Mouse (Mus musculus) urinary bladder, postnatal 25 days (tissue): ENCODE data around the gene Mat1a.

Experiments used
- DNase-seq: peaks from one replicate; pipeline ENCODE4 v3.0.0; 2022; ENCODE audit warnings: low spot score

Mat1a gene

DNA sequence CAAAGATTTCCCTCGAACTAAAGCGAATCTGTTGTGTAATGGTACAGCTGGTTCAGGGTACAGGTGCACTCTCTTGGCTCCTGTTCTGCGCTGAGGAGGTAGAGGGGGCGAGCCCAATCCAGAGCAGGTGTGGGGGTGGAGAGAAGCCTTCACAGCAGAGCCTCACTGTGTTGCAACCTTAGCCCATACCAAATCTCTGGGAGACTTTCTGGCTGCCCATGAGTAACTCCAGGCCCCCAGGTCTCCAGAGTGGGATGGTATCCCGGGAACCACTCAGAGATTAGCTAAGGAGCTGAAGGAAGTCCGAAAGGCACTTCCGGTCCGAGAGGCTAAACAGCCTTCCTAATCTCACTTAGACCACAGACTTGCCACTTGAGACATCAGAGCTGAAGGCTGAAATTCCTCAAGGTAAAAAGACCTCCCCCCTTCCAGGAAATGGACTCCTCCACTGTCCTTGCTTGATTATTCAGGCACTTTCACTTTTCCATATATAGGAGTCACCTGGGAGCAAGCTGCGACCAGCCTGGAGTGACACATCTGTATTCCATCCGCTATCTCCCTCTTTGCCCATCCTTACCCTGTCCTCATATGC, at the start of gene Mat1a:
Gene Mat1a, plus strand, starts transcription at position 183 of the 592 bp plus-strand sequence.
- DNase-seq, result no peak

DNA sequence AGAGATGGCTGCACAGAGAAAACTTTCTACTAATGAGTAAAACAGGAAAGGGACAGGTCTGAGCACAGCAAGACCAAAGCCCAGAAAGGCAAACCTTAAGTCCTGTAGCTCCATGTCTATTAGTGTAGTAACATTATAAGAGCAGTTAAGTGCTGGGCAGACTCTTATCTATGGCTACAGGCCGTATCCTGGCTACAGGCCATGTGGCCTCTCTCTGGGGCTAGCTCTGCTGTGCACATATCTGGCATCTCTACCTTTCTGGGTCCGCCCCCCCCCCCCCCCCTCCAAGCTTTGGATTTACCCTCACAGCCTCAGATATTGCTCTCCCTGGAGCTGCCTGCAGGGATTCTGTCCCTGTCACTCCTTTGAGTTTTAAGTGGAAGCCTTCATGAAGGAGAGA, 39.7 kb upstream of the Mat1a start:
- DNase-seq, result no peak

DNA sequence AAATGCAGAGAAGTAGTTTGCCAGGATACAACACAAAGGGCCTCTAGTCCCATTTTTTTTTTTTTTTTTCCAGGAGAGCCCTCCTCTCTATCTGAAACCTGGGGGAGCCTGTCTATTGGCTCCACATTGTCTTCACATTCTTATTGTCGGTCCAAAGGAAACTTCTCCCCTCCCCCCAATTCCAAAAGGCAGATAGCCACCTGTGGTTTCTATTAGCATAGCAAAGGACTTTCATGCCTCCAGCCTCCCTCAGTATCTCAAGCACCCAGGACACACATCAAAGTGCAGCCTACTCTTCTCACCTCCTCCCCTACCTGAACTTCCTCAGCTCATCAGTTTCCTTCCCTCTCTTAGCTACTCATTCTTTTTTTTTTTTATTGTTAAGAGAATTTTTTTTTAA, 38.4 kb upstream of the Mat1a start:
- no peak for DNase-seq

DNA sequence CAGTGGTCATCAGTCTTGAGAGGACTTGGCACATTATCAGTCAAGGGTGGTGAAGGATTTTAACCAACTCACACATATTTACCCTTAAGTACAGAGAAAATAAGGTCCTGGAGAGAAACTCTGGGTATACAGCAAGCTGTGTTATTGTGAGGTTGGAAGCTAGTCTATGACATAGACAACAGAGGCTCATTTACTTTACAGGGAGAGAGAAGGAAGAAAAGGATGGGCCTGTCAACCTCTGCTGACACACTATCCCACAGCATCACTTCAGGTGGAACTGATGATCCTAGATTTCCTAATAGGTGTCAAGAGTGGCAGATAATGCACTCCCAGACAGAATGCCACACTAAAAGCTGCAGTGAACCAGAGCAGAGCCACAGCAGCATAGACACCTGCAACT, 35.7 kb upstream of the Mat1a start, which contains the start of gene Dydc2:
Gene Dydc2, minus strand, starts transcription at position 101 of the 400 bp plus-strand sequence.
- DNase-seq, result no peak

DNA sequence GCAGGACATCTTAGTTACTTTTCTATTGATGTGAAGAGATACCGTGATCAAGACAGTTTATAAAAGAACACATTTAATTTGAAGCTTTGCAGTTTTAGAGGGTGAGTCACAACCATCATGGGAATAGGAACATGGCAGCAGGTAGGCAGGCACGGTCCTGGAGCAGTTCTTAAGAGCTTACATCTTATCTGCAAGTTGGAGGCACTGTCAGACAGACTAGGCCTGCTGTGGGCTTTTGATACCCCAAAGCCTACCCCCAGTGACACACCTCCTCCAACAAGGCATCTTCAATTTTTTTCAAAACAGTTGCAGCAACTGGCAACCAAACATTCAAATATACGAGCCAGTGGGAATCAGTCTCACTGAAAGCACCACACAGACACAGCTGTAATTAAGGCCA, 34.5 kb upstream of the Mat1a start:
- no peak for DNase-seq

DNA sequence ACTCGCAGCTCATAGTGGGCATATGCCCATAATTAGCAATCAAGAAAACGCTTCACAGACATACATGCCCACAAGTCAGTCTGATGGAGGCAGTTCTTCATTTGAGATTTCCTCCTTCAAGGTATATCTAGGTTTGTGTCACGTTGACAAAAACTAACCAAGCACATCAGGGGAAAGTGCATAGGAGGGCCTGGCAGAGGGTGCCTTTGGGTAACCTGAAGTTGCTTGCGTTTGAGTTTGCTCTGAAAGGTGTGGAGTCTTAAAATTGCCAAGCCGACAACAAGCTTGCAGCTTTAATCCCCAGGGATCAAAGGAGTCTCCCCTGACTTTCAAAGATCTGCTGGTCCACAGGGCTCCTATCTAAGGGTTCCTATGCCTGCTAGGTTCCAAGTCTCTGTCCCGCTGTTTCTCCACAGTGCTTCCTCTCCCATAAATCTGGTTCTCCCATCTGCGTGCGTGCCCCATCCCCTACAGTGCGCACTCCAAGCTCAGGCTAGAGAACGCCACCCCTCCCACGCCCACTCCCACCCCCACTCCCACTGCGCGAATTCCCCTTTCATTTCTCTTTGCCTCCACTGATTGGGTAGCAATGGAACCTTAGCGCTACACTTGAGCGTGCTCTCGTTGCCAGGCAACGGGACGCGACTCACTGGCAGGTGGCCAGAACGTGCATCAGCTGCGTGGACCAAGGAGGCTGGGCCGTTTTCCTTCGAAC, 32.4 kb upstream of the Mat1a start, which contains the start of gene Dydc1:
Gene Dydc1, plus strand, starts transcription at position 683 of the 715 bp plus-strand sequence.
- peak; percentile 31 for DNase-seq

DNA sequence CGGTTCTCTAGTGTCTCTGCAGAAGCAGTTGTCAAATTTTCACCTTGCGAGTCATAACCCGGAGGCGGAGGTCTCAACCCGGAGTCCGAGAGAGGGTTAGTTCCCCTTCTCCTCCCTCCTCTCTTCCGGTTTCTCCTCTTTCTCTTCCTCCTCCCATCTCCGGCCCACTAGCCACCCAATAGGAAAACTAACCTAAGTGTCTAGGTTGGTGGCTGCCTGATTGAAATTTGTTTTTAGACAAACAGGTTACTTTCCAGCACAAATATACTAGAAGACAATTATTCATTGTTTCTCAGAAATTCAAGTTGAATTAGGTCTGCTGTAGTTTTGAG, 31.9 kb upstream of the Mat1a start:
- DNase-seq, result no peak

DNA sequence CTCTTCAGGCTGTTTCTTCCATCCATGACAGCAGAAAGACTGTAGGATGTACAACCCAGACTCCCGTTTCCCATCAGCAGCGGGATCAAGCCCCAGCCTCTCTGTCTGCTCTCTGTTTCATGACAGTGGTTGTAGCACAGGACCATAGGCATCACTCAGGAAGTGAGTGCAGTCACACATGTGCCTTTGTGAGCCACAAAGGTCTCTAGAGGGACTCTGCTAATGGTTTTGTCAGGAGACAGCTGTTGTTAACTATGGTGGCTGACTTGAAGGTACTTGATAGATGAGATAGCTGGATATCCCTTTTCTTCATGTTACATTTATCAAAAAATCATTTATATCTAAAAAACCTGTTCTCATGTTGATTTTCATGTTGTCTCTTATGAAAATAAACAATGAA, 22.4 kb upstream of the Mat1a start:
- DNase-seq, result no peak

DNA sequence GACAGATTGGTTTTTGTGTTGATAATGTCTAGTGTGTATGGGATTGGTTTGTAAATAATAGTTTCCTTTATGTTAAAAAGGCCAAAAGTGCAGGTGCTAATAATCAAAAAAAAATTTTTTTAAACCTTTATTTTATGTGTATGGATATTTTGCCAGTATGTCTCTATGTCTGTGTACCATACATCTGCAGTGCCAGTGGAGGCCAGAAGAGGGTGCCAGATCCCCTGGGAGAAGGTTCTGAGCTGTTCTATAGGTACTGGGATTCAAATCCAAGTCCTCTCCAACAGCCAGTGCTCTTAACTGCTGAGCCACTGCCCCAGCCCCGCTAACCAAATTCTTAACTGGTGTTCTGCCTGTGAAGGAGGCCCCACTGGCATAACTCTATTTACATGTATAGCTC, 17.3 kb upstream of the Mat1a start:
- DNase-seq, result no peak

DNA sequence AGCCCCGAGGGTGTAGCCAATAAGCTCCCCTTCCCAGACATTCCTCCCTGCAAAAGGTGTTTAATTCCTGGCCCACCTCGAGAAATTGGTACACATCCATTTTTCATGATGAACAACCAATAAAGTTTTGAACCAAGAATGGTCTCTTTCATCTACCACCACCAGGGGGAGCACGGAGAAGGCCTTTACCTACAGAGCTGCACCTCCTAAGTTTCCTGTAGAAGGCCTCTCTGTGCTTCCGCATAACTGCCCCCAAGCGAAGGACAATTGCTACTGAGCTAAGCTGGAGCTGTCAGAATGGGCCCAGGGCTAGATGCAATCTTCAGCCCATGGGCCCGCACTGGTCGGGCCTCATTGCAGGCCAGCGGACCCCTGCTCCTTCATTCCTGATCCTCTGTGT, 14.1 kb upstream of the Mat1a start:
- peak; percentile 11 for DNase-seq

DNA sequence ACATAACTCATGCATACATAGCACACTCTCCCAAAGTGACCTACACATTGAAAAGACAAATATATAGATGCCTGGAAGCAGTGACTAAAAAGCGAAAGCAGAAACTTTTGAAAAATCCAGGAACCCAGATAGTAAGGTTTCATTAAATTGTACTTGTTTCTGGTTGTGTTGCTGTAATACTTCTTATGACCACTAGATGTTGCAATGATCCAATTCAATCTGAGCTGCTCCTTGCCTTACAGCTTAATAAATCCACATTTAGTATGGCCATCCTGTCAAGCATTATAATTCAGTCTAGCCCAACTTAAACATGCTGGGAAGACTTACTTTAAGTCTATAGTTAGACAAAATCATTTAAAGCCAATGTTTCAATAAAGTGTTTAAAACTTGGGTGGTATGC, 10.7 kb upstream of the Mat1a start:
- DNase-seq, result no peak

DNA sequence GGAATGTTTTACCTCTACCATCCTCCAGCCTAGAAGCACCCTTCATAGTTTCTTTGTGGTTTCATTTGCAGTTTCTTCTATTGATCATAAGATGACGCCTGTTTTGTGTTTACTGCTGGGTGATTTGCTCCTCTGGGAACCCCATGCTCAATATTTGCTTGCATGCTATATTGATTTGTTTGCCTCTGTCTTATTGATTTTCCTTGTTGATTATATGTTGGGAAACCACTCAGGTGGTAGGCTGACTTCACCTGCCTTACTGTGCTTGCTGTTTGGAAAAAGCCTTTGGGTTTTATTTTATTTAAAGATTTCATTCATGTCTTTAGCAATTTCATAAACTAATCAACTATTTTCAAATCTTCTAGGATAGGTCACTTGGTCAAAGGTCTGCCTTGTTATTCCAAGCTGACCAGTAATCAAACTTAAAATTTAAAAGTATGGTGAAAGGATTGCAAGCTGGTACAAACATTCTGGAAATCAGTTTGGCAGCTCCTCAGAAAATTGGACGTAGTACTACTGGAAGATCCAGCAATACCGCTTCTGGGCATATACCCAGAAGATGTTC, 8.5 kb upstream of the Mat1a start:
- no peak for DNase-seq

DNA sequence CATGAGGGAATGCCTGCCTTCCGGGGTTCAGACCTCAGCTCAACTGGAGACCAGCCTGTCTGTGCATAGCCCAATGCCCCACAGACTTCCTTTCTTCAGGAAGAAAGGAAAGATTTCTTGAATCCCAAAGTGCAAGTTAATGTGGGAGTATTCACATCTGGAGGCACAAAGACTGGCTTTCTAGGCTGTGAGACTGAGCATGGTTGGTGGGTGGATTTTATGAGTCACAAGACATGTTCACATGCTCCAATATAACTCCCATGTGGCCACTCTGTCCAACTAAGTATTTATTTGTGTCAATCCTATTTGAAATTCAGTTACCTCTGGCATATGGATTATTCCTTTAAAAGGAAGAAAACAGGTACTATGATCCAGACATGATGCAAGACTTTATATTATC, 6.1 kb upstream of the Mat1a start:
- no peak for DNase-seq

DNA sequence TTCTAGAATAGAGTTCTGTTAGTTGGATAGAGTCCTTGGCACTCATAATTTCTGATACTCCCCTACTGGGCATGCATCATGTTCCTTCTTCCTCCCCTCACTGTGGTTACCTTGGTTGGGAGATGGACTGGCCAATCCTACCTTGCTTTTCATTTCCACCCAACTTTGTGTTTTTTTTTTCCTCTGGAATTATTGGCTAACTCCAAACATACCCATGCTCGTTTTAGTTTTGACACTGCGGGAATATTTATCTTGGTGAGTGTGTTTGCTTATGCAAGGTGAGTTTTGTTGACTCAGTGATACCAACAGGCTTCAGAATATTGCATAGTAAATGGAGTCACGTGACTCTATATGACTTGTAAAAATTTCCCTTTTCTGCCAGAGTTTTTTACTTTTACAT, 4.1 kb upstream of the Mat1a start:
- DNase-seq, result no peak

DNA sequence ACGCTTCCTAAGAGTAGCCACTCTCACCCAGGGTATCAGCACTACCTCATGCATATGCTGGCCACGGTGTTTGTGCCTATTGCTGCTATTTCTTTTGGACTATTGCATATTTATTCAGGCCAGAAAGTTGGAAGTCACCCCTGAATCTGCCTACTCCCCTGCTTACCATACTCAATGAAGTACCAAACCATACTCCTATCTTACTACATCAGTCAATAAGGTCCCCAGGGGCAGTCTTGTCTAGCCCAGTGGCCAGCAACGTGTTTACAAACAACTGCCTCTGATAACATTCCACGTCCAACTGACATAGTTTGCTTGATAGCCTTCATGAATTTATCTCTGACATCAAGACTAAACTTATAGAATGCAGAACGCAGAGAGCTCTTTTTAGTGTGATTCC, 3.6 kb upstream of the Mat1a start:
- no peak for DNase-seq

DNA sequence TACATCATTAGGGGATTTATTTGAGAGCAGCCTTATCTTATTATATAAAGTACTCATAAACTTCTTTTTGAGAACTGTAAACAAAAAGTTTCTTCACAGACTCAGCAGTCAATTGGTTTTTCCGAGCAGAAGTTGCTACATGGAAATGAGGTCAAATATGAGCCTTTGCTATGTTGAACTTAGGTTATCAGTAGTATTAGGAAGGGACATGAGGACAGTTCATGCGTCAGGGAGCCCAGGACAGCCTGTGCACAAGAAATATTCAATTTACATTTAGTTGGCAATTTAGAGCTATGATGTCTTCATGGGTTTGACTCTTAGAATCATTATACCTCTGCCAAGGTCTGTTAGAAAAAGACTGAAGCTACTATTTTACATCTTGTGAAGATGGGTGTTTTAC, 2.6 kb upstream of the Mat1a start:
- DNase-seq, result no peak

DNA sequence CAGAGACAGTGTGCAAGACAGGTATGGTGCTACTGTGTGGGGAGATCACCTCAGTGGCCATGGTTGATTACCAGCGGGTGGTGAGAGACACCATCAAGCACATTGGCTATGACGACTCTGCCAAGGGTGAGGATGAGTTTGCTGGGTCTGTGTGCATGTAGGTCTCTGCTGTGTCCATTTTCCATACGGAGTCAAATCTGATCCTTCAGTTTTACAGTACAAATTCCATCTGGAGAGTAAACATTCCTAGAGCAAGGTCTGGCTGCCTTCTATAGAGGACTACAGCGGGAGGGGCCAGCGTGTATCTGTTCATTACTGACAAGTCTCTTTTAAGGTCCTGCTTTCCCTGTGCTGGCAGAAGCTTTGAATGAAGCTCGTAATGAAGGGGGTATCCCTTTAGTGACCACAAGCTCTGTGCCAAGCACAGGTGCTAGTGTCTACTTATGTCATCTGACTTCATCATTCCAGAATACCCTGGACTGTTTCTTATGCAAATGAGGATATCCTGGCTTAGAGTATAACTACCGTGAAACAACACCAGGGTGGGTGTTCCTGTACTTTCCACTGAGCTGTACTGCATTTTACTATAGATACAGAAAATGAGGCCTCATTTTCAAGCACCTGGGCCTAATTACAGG, 6.3 kb downstream of the Mat1a start:
- DNase-seq, result no peak

DNA sequence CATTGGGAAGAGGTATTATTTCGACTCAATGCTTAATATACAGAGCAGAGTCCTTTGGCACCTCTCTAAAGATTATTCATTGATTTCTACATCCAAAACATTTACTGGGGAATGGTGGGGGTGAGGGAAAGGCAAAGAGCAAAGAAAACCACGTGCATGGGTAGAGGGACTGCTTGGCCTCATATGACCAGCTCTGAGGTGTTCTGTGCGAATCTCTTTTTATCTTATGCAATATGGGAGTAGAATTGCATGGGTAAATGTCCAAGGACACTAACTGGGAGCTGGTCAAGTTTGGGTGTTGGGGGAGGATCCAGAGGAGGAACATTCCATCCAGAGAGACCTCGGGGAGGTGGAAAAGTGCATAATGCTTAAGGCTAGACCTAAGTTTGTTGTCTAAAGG, 8.1 kb downstream of the Mat1a start:
- DNase-seq, result no peak

DNA sequence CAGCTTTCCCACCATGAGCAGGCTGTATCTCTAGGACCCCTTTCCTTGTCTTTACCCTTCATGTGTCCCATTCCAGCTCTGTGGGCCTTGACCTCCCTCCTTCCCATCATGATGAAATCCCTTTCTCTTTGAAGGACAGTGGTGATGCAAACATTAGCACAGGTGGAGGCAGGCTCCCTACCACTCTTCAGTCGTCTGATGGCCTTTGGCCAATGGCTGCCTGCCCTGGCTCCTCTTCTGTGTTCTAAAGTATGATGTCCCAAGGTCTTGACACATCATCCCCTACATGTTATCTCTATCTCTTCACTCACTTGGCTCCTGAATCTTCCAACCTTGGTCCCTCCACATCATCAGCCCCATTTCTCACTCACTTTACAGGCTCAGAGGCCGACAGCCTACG, 11.4 kb downstream of the Mat1a start:
- DNase-seq, result no peak

DNA sequence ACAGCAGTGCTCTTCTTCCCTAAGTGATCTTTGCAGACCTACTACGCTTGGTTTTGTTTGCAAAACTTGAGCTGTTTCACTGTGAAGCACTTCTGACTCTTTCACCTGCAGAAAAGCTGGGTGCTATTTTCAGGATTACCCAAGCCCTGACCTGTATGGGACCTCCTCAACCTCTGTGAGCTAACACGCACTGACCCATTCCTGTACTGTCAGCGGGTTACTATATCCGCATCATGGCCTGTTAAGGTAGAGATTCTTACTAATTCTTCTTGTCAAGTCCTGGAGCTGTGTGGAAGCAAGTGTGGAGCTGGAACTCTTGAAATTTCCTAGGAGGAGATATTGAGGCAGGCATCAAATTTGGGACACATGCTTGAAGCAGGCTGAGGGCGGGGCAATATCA, 19.8 kb downstream of the Mat1a start:
- DNase-seq, result no peak

DNA sequence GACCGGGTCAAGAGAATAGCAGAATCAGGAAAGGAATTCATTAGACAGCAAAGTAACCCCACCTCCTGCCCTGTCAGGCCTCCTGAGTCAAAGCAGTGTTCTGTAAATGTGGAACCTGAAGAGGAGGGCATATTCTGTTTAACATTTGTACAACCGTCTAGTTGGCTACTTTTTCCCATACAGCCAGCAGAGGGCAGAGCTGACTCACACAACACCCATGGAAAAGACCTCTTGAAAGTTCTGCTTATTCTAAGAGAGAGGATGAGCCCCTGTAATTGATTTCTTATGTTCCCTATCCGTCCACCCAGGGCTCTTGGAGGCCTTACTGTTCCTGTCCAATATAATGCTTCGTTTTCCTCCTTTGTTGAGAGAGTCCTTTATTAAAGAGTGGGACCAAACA, 23.2 kb downstream of the Mat1a start:
- DNase-seq, result no peak

DNA sequence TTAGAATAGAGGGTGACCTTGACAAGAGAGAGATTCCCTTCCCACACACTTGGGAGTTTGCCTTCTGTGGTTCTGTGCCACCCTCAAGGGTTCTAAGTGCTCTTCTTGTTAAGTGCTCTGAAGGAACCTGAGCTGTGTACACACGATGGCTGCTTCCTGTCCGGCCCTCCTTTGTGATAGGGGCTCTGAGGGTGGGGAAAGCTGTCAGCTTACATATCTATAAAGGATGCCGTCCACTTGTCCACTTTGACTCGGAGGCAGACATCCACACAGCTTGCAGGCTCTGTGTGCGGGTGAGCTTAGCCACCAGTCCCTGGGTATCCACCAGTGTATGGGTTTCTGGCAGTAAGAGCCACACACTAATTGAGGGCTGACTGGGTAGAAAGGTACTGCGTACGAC, 26.7 kb downstream of the Mat1a start, which contains the start of gene Sftpa1:
Gene Sftpa1, plus strand, starts transcription at position 243 of the 400 bp plus-strand sequence.
- DNase-seq, result no peak

DNA sequence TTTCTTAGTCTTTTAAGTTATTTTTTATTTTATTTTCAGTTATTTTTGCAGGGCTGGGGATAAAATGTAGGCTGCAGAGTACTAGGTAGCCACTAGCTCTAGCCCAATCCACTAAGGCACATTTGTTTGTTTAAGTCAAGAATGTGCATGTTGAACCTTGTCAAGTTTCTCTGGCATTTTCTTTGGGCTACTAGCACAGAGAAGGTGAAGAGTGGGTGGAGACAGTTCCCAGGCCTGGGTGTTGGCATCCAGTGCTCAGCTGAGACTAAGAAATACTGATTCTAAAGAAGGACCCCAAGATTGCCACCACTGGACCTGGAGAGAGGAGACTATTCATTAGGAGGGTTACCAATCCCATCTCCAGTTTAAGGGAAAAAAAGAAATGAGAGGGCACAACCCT, 32.2 kb downstream of the Mat1a start:
- no peak for DNase-seq
